Mouse (Mus musculus) layer of hippocampus, adult 9-10 months (tissue): Measurements from ENCODE around the gene Shisa7.
"Not testable (repeated sequence)": the region's sequence is repeated elsewhere in the genome, so short reads cannot be mapped to it uniquely, and the experiment has no call there.

Experiments used
- DNase-seq: peaks from one replicate; pipeline ENCODE4 v3.0.0; 2022; ENCODE audit warnings: low spot score

Gene Shisa7

GRCm38 (mm10) chr7:4794631-4795168, 49.8 kb downstream of the Shisa7 start:
- DNase-seq: no peak

GRCm38 (mm10) chr7:4793674-4794073, 50.8 kb downstream of the Shisa7 start:
- no peak for DNase-seq

- DNase-seq: not testable (repeated sequence)
Measured at GRCm38 (mm10) chr7:4793248-4793647, 51.2 kb downstream of the Shisa7 start.

GRCm38 (mm10) chr7:4792278-4793212, 52.0 kb downstream of the Shisa7 start, which contains the start of gene Rpl28:
Rpl28 (plus strand) TSS chr7:4792874.
- peak; percentile 84 for DNase-seq

GRCm38 (mm10) chr7:4789436-4789935, 55.0 kb downstream of the Shisa7 start, which contains the start of gene Tmem238:
Tmem238 (minus strand) TSS chr7:4789656.
- DNase-seq: no peak

- DNase-seq: no peak
Measured at GRCm38 (mm10) chr7:4788499-4789435, 55.7 kb downstream of the Shisa7 start.

GRCm38 (mm10) chr7:4783667-4784268, 60.7 kb downstream of the Shisa7 start:
- no peak for DNase-seq

- DNase-seq: no peak
Measured at GRCm38 (mm10) chr7:4782759-4783158, 61.7 kb downstream of the Shisa7 start, which contains the start of the genes Il11 and Tmem190. Il11 (minus strand) TSS chr7:4782859. Tmem190 (plus strand) TSS chr7:4782937.

GRCm38 (mm10) chr7:4782130-4782529, 62.4 kb downstream of the Shisa7 start:
- DNase-seq: no peak

GRCm38 (mm10) chr7:4779921-4780320, 64.6 kb downstream of the Shisa7 start:
- no peak for DNase-seq

GRCm38 (mm10) chr7:4777851-4778637, 66.5 kb downstream of the Shisa7 start:
- DNase-seq: no peak

GRCm38 (mm10) chr7:4776861-4777830, 67.3 kb downstream of the Shisa7 start:
- no peak for DNase-seq

GRCm38 (mm10) chr7:4776131-4776530, 68.4 kb downstream of the Shisa7 start:
- no peak for DNase-seq
